Mouse (Mus musculus): ENCODE measurements around the gene Ddah2.
A peak's percentile ranks its signal among the peaks of the same experiment; 100 is the strongest.

- TF ChIP-seq CTCF (IDR thresholded peaks at IDR 0.05; ENCODE audit: low read depth) (peak; percentile 56), EP300 (IDR thresholded peaks at IDR 0.05; ENCODE audit: low read depth) (no peak)
Observed at GRCm38 (mm10) chr17:35029691-35030532, 28.9 kb upstream of the Ddah2 start.

Data from heart, postnatal 0 days (tissue).